Mouse (Mus musculus) CD8-positive naive resting alpha-beta T cell, adult 57 days (primary cell): Measurements from ENCODE around the gene Slc25a39. TPM values are rescaled to one million over a fixed set of nuclear protein-coding genes. Genes with fewer than 3 reads are reported as not detected.

Source experiments
- total RNA-seq: library from RNA; stranded (reverse); gene quantifications from one replicate; pipeline ENCODE4 v1.2.4, GENCODE M21; 2023

Slc25a39 gene
- total RNA-seq: 29.5 TPM

DNA sequence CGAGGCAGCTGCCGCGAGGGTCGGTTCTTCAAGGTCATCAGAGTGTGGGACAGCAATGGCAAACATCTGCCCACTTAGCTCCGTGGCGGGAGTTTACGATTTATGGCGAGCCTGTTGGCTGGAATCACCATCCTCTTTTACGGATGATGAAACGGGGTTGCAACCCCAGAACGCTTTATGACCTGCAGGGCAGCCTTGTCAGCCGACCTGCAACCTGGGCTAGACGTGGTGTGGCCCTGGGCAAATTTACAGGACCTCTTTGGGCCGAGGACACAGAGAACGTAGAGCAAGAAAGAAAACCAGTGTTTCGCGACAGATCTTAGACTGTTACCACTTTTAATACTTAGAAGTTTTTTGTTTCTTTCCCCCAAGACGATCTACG lies at the start of gene Slc25a39:
TSS of gene Slc25a39 (minus strand) at position 113 of the 382 bp plus-strand sequence.

GRCm38 (mm10) chr11:102447497-102447896 lies 39.8 kb upstream of the Slc25a39 start, which contains the start of gene Fam171a2:
Fam171a2 (minus strand) TSS chr11:102447682.

GRCm38 (mm10) chr11:102430121-102431017 lies 22.6 kb upstream of the Slc25a39 start, which contains the start of gene Grn:
Grn (plus strand) TSS chr11:102430315.

GRCm38 (mm10) chr11:102393238-102393634 lies 14.5 kb downstream of the Slc25a39 start, which contains the start of gene Rundc3a:
Rundc3a (plus strand) TSS chr11:102393403.

GRCm38 (mm10) chr11:102366103-102366502 lies 41.6 kb downstream of the Slc25a39 start, which contains the start of gene Slc4a1:
Slc4a1 (minus strand) TSS chr11:102366203.

Other genes with a start within 250 kb of the Slc25a39 start
- 44.3 TPM for gene Lsm12, start 222.7 kb downstream of the Slc25a39 start, total RNA-seq
- gene G6pc3, start 218.3 kb downstream of the Slc25a39 start, total RNA-seq: 28.6 TPM
- 134 TPM for gene Hdac5, start 177.8 kb downstream of the Slc25a39 start, total RNA-seq
- gene BC030867, start 159.1 kb downstream of the Slc25a39 start, total RNA-seq: 0.49 TPM
- not detected for gene Asb16, start 139.2 kb downstream of the Slc25a39 start, total RNA-seq
- 37.0 TPM for gene Tmub2, start 123.0 kb downstream of the Slc25a39 start, total RNA-seq
- 82.7 TPM for gene Atxn7l3, start 111.3 kb downstream of the Slc25a39 start, total RNA-seq
- gene Ubtf, start 88.2 kb downstream of the Slc25a39 start, total RNA-seq: 128 TPM
- 2.5 TPM for gene Slc4a1, start 41.7 kb downstream of the Slc25a39 start, total RNA-seq
- 5.6 TPM for gene Rundc3a, start 14.5 kb downstream of the Slc25a39 start, total RNA-seq
- gene Grn, start 22.4 kb upstream of the Slc25a39 start, total RNA-seq: 15.5 TPM
- not detected for gene Fam171a2, start 39.7 kb upstream of the Slc25a39 start, total RNA-seq
- 13.6 TPM for gene Itga2b, start 62.2 kb upstream of the Slc25a39 start, total RNA-seq
- 53.6 TPM for gene Gpatch8, start 148.4 kb upstream of the Slc25a39 start, total RNA-seq
- gene Gm11627, start 171.5 kb upstream of the Slc25a39 start, total RNA-seq: not detected
- gene Fzd2, start 196.4 kb upstream of the Slc25a39 start, total RNA-seq: not detected